Mouse (Mus musculus): Measurements from ENCODE around the gene Hoxa6. TPM values are rescaled to one million over a fixed set of nuclear protein-coding genes. Genes with fewer than 3 reads are reported as not detected.

Gene Hoxa6
- polyA plus RNA-seq, 1 experiment: 1.7 TPM

DNA sequence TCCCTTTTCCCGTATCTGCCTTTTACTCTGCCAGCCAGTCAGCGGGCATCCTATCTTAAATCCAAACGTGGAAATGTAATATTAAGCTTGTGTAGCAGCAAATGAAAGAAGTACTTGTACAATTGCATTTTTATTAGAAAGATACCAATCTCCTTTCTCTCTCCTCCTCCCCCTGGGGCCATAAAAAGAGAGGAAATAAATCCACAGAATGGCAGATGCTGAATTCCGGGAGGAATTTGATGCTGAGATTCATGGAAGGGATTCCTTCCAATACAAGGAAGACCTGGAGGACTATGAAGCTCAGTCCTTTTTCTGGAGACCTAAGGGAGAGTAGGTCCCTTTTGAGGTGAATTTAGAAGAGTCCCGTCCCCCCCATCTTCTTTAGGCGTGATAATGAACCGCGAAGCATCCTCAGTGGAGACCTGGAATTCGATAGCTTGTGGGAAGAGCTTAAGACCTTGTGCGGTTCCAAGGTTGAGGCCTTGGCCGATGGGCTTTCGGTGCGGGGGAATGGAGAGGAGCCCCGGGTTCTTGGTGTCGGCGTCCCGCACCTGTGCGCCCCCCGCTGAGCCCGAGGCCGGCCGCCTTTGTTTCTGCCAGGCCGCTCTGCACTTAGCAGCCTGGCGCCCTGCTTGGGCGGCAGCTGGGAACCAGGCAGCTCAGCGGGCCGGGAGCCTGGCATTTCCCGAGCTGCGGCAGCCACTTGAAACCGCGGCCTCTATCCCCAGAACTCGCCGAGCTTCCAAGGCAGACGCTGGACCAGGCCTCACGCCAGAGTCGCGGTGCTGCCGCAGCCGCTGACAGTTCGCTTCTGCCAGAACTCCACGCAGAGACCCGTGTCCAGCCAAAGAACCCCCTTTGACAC is 40.1 kb downstream of the Hoxa6 start:
- TF ChIP-seq CTCF (IDR thresholded peaks at IDR 0.05; ENCODE audit: insufficient read depth, low read length): no peak
- TF ChIP-seq POLR2A (IDR thresholded peaks at IDR 0.05; ENCODE audit: borderline replicate concordance, extremely low read depth, low read depth, low read length): no peak
- Histone ChIP-seq H3K4me3 (replicated peaks; ENCODE audit: extremely low read depth, low read depth, low read length) (peak overlapping the region; percentile 29), H3K4me1 (ENCODE audit: control insufficient read depth, insufficient read depth, low read length) (peaks cover 10% of the 10 kb centered on the region)
- 24% methylated on average over 42 of the region's 42 CpGs for WGBS
- DNase-seq: peak; percentile 33

DNA sequence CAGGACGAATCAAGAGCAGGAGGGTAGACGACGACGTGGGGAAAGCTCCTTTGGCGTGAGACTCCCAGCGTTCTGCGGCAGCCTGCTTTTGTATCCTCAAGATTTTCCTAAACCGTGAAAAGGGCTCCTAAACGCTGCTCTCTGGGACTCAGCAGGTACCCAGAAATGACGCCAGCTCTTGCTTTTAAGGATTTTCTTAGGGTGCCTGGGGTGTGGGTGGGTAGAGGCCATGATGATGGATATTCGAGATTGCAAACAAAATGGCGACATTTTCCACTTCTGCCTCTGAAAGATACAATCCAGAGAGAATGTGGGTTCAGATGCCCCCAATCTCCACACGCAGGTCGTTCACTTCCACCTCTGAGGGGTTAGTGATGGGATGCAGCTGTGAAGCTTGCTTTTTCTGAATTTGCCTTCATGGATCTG is 40.8 kb downstream of the Hoxa6 start:
- H3K4me1 ChIP-seq (ENCODE audit: control insufficient read depth, insufficient read depth, low read length): peaks cover 10% of the 10 kb centered on the region
- 44% methylated on average over 14 of the region's 14 CpGs for WGBS
- TF ChIP-seq CTCF (IDR thresholded peaks at IDR 0.05; ENCODE audit: insufficient read depth, low read length) (no peak), POLR2A (IDR thresholded peaks at IDR 0.05; ENCODE audit: borderline replicate concordance, extremely low read depth, low read depth, low read length) (no peak)
- peak; percentile 12 for DNase-seq
- peak overlapping the region; percentile 7 for H3K4me3 ChIP-seq (replicated peaks; ENCODE audit: extremely low read depth, low read depth, low read length)

DNA sequence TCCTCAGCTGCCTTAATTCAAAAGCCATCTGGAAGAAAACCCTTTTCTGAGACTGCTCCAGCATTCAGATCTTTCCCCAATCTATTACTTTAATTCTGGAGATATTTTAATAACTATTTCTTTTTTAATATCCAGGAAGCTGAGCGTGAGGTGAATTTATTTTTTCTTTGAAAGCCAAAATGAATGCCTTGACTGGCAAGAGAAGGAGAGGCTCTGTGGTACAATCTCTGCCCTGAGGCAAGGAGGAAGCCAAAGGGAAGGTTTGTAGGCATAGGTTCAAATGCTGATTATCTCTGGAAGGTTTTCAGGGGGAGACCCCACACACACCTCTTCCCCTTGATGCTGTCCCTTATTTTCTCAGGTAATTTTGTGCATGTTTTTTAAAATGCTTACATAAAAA is 41.3 kb downstream of the Hoxa6 start:
- WGBS: 54% methylated on average over 1 of the region's 1 CpGs
- no peak for DNase-seq
- no peak for TF ChIP-seq CTCF (IDR thresholded peaks at IDR 0.05; ENCODE audit: insufficient read depth, low read length)
- TF ChIP-seq POLR2A (IDR thresholded peaks at IDR 0.05; ENCODE audit: borderline replicate concordance, extremely low read depth, low read depth, low read length): no peak
- Histone ChIP-seq H3K4me3 (replicated peaks; ENCODE audit: extremely low read depth, low read depth, low read length) (no peak overlapping the region), H3K4me1 (ENCODE audit: control insufficient read depth, insufficient read depth, low read length) (peaks cover 8% of the 10 kb centered on the region)

DNA sequence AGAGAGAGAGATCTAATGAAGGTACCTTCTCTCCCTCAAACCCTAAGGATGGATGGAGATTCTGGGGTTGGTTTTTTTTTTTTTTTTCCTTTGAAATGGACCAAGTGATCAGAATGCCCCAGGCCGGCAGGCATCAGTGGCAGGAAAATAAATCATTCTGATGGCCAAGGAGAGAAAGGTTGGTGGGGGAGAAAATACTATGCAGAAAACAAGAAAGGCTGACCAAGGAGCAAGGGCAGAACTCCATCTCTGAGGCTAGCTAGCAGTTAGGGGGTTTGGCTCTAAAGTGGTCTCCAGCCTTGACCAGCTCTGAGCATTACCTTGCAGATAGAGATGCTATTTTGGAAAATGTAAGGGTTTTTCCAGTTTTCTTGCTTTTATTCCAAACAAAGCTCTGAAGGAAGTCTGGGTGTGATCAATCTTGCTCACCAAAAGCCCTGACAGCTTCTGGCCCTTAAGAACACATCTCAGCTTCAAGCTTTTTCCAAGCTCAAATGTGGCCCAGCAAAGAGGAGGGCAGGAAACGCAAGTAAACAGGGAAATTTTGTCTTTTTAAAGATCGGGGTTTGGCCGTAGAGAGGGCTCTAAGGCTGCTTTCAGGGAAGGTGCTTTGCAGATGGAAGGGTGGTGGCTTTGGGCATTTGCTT is 42.0 kb downstream of the Hoxa6 start:
- no peak for TF ChIP-seq POLR2A (IDR thresholded peaks at IDR 0.05; ENCODE audit: borderline replicate concordance, extremely low read depth, low read depth, low read length)
- no peak for TF ChIP-seq CTCF (IDR thresholded peaks at IDR 0.05; ENCODE audit: insufficient read depth, low read length)
- DNase-seq: peak; percentile 20
- H3K4me3 ChIP-seq (replicated peaks; ENCODE audit: extremely low read depth, low read depth, low read length): no peak overlapping the region
- H3K4me1 ChIP-seq (ENCODE audit: control insufficient read depth, insufficient read depth, low read length): peaks cover 7% of the 10 kb centered on the region
- WGBS: 24% methylated on average over 4 of the region's 4 CpGs

DNA sequence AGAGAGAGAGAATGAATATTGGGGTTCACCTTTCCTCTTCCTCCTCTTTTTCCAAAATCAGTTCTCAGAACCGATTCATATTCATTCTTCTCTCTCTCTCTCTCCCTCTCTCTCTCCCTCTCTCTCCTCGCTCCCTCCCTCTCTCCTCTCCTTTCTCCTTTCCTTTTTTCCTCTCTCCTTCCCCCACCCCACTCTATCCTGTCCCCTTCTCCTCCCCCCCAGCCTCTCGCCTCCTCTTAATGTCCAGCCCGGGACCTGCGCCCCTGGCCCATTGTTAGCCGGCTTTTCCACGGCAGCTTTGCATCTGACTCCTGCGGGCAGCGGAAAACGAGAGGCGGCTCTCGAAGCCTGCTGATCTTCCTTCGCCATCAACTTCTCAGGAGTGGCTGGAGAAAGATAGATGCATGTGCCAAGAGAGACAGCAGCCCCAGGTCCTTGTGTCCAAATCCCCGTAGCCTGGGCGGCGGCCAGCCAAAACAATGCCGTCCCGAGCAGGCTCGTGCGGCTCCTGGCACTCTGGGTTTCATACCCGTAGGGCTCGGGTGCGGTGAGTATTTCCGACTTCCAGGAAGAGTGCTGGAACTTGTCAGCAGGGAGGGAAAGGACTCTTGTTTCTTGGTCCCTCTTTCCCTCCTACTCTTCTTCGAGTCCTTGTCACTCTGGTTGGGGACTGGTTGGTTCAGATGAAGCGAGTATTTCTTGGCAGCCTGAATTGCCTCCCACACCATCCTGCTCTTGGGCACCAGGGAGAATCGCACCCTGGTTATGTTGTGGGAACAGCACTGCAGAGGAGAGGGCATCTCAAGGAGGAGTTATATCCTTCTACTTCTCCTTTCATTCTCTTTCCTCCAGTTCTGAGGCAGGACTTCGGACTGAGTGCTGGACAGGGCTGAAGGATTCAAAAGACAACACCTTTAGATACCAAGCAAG is 42.8 kb downstream of the Hoxa6 start:
- 13% methylated on average over 28 of the region's 28 CpGs for WGBS
- TF ChIP-seq POLR2A (IDR thresholded peaks at IDR 0.05; ENCODE audit: borderline replicate concordance, extremely low read depth, low read depth, low read length) (no peak), CTCF (IDR thresholded peaks at IDR 0.05; ENCODE audit: insufficient read depth, low read length) (no peak)
- Histone ChIP-seq H3K4me1 (ENCODE audit: control insufficient read depth, insufficient read depth, low read length) (peaks cover 7% of the 10 kb centered on the region), H3K4me3 (replicated peaks; ENCODE audit: extremely low read depth, low read depth, low read length) (peak overlapping the region; percentile 59)
- DNase-seq: peak; percentile 48

DNA sequence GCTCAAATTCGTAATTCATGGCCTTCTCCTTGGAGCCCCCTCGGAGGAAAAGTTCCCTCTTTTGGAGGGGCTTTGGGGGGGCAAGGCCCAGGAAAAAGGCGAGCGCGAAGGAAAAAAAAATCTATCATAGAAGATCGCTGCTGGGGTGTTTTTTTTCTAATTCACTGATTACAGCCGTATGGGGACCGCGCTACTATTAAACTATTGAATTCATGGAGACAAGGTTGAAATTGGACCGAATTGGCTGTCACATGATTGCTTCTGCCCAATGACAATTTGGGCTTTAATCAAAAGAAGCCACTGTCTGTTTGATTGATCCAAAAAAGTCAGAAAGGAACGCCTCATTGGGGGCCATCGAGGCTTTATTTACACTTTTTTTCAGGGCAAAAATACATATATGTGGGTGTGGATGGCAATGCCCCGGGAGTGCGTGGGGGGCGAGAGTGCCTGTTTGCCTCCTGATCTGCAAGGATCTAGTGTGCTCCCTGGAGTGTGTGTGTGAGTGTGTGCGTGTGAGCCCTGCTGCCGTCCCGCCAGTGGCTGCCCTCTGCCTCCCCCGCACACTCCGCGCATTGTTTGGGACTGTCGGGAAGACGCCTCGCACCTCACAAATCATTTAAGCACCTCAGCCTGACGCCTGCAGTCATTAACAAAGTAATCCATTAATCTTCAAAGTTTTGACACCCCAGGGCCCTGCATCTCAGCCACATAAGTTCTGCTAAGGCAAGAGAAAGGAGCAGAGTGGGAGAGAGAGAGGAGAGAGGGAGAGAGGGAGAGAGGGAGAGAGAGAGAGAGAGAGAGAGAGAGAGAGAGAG is 43.7 kb downstream of the Hoxa6 start, which contains the start of gene Hoxa2:
Gene Hoxa2, minus strand, starts transcription at position 206 of the 815 bp plus-strand sequence.
- Histone ChIP-seq H3K4me3 (replicated peaks; ENCODE audit: extremely low read depth, low read depth, low read length) (peak within 1 kb of the TSS; percentile 68), H3K4me1 (ENCODE audit: control insufficient read depth, insufficient read depth, low read length) (peaks cover 5% of the 10 kb centered on the region)
- 6% methylated on average over 25 of the region's 25 CpGs for WGBS
- DNase-seq: peak; percentile 40
- TF ChIP-seq POLR2A (IDR thresholded peaks at IDR 0.05; ENCODE audit: borderline replicate concordance, extremely low read depth, low read depth, low read length) (peak; percentile 37; the same call in 1 of the 2 replicates), CTCF (IDR thresholded peaks at IDR 0.05; ENCODE audit: insufficient read depth, low read length) (no peak)

DNA sequence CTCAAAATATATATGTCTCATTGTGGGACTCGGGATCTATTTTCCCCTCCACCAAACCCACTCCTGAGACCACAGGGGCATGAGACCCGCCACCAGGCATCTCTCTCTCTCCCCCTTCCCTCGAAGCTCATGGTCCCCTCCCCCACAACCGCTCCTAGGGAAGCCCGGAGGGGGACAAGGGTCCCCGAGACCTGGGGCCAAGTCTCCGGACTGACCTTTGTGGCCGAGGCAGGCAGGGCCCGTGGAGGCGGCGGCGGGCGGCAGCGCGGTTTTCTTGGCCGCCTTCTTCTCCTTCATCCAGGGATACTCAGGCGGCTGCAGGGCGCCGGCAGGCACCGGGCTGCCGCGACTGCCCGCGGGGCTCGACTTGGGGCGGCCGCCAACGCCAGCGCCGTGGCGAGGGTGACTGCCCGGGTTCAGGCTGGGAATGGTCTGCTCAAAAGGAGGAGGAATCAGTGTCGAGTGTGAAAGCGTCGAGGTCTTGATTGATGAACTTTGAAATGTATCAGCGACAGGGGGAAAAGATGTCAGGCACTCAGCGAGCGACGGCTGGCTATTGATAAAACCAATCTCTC is 44.4 kb downstream of the Hoxa6 start:
- 3% methylated on average over 39 of the region's 39 CpGs for WGBS

DNA sequence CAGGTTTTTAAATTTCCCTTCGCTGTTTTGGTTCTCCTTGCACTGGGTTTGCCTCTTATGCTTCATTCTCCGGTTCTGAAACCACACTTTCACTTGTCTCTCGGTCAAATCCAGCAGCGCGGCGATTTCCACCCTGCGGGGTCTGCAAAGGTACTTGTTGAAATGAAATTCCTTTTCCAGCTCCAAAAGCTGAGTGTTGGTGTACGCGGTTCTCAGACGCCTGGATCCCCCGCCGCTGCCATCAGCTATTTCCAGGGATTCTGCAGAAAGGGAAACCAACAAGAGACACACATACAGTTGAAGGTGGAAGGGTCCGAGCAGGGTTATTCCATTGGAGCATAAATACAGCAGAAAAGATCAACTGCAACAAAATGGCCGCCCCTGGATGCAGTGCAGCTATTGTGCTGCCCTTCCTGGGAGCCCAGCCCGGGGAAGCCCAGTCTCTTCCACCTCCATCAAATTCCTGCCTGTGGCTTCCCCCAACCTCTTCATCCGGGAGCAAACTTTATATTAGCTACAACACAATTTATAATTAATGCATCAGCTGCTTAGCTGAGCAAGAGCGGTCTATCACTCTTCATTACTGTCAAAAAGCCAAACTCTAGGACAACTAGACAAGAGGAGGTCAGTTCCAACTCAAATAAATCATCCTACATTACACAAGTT is 45.0 kb downstream of the Hoxa6 start:
- H3K4me3 ChIP-seq (replicated peaks; ENCODE audit: extremely low read depth, low read depth, low read length): peak overlapping the region; percentile 68
- 11% methylated on average over 17 of the region's 17 CpGs for WGBS
- TF ChIP-seq POLR2A (IDR thresholded peaks at IDR 0.05; ENCODE audit: borderline replicate concordance, extremely low read depth, low read depth, low read length) (no peak), CTCF (IDR thresholded peaks at IDR 0.05; ENCODE audit: insufficient read depth, low read length) (no peak)
- peaks cover 6% of the 10 kb centered on the region for H3K4me1 ChIP-seq (ENCODE audit: control insufficient read depth, insufficient read depth, low read length)
- peak; percentile 49 for DNase-seq

More for the DNA sequence above, 44.4 kb downstream of the Hoxa6 start:
- TF ChIP-seq POLR2A (IDR thresholded peaks at IDR 0.05; ENCODE audit: borderline replicate concordance, extremely low read depth, low read depth, low read length): no peak
- TF ChIP-seq CTCF (IDR thresholded peaks at IDR 0.05; ENCODE audit: insufficient read depth, low read length): no peak
- peak; percentile 54 for DNase-seq
- Histone ChIP-seq H3K4me3 (replicated peaks; ENCODE audit: extremely low read depth, low read depth, low read length) (peak overlapping the region; percentile 68), H3K4me1 (ENCODE audit: control insufficient read depth, insufficient read depth, low read length) (peaks cover 6% of the 10 kb centered on the region)

Data from lung, adult 2 months (tissue).